Mouse (Mus musculus): ENCODE measurements around the gene Eef1a2.
A peak's percentile ranks its signal among the peaks of the same experiment; 100 is the strongest.

Eef1a2 gene

GRCm38 (mm10) chr2:181133837-181134590 lies 22.8 kb downstream of the Eef1a2 start:
- no peak for DNase-seq (ENCODE audit: low read depth)

GRCm38 (mm10) chr2:181130245-181130644 lies 26.6 kb downstream of the Eef1a2 start:
- DNase-seq (ENCODE audit: low read depth), result no peak

- no peak for DNase-seq (ENCODE audit: low read depth)
These were observed 27.9 kb downstream of the Eef1a2 start for GRCm38 (mm10) chr2:181128963-181129362.

- DNase-seq (ENCODE audit: low read depth), result no peak
These were observed 29.0 kb downstream of the Eef1a2 start for GRCm38 (mm10) chr2:181127786-181128185.

- no peak for DNase-seq (ENCODE audit: low read depth)
These were observed 30.9 kb downstream of the Eef1a2 start for GRCm38 (mm10) chr2:181125726-181126455.

GRCm38 (mm10) chr2:181122642-181123041 lies 34.2 kb downstream of the Eef1a2 start:
- DNase-seq (ENCODE audit: low read depth), result no peak

GRCm38 (mm10) chr2:181120922-181121449 lies 35.8 kb downstream of the Eef1a2 start:
- DNase-seq (ENCODE audit: low read depth), result no peak

GRCm38 (mm10) chr2:181119952-181120351 lies 36.9 kb downstream of the Eef1a2 start:
- no peak for DNase-seq (ENCODE audit: low read depth)

- DNase-seq (ENCODE audit: low read depth), result no peak
These were observed 40.4 kb downstream of the Eef1a2 start for GRCm38 (mm10) chr2:181116436-181116835.

- peak; percentile 7 for DNase-seq (ENCODE audit: low read depth)
These were observed 41.4 kb downstream of the Eef1a2 start for GRCm38 (mm10) chr2:181115367-181115766.

- no peak for DNase-seq (ENCODE audit: low read depth)
These were observed 43.0 kb downstream of the Eef1a2 start for GRCm38 (mm10) chr2:181113762-181114361.

GRCm38 (mm10) chr2:181111665-181112064 lies 45.1 kb downstream of the Eef1a2 start:
- no peak for DNase-seq (ENCODE audit: low read depth)

- no peak for DNase-seq (ENCODE audit: low read depth)
These were observed 52.7 kb downstream of the Eef1a2 start for GRCm38 (mm10) chr2:181104111-181104510.

- DNase-seq (ENCODE audit: low read depth), result no peak
These were observed 54.7 kb downstream of the Eef1a2 start for GRCm38 (mm10) chr2:181102161-181102560.

- DNase-seq (ENCODE audit: low read depth), result no peak
These were observed 55.2 kb downstream of the Eef1a2 start for GRCm38 (mm10) chr2:181101626-181102025.

GRCm38 (mm10) chr2:181100087-181100486 lies 56.7 kb downstream of the Eef1a2 start:
- no peak for DNase-seq (ENCODE audit: low read depth)

All from c-Kit-positive CD71-positive TER-119-negative erythroid progenitor cells, embryonic 14.5 days (primary cell).